19 mouse cellular contexts compared by ENCODE assay signal in the genomic region with DNA sequence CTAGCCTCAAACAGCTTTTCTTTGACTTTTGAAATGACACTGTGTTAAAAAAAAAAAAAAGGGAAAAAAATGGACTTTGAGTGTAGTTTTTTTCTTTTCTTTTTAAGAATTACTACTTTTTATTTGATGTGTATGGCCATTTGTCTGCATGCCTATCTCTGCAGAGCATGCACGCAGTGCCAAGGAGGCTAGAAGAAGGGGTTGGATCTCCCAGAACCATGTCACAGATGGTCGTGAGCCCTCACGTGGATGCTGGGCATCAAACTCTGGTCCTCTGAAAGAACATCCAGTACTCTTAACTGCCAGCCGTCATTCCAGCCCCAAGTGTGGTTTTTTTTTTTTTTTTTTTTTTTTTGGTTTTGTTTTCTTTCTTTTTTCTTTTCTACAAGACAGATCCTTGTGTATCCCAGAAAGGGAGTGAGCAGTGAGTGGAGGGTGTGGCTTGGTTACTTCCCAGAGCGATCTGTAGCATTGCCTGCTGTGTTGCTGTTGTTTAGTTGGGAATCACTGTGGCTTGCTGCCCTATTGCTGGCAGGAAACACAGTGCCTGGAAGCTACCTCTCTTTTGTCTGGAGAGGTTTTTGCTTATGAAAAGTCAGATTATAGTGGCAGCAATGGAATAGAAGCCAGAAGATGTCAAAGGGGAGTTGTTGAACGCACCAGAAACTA. TPM values are rescaled to one million over a fixed set of nuclear protein-coding genes. Genes with fewer than 3 reads are reported as not detected.
DNase-seq lines count a peak whose midpoint lies in the region; TF ChIP-seq lines count a peak whose summit lies in the region.
"Had no signal": no experiment of that assay in that cellular context is flagged by ENCODE, and none has a peak within 500 bp of the region (broad histone marks: within the 10 kb centered on the region; RNA-seq: fewer than 3 reads in every experiment).

No protein-coding gene starts in this region.

- H3K4me3 ChIP-seq in gastrocnemius, adult 2 months: no peak overlapping the region
- peak overlapping the region; percentile 62 for H3K4me3 ChIP-seq in E14TG2a.4 (replicated peaks; ENCODE audit: low read length)
- H3K4me3 ChIP-seq: embryonic facial prominence, embryonic 12.5 days; forebrain, embryonic 15.5 days; heart, embryonic 10.5 days; hindbrain, embryonic 12.5 days had no signal

- intact Hi-C loops in gastrocnemius, adult 2 months (cut with DNase I): no loop called here

- no peak overlapping the region for H3K27ac ChIP-seq in gastrocnemius, adult 2 months
- H3K27ac ChIP-seq: embryonic facial prominence, embryonic 12.5 days; forebrain, embryonic 15.5 days; heart, embryonic 10.5 days; hindbrain, embryonic 12.5 days had no signal

- no peaks in the 10 kb centered on the region for H3K27me3 ChIP-seq in E14TG2a.4 (ENCODE audit: insufficient read depth, low read length)
- H3K27me3 ChIP-seq: CH12.LX; forebrain, embryonic 15.5 days; hindbrain, embryonic 12.5 days; Patski had no signal

- H3K4me1 ChIP-seq in E14TG2a.4 (replicated peaks; ENCODE audit: low read depth, low read length): peaks cover 86% of the 10 kb centered on the region

- no peaks in the 10 kb centered on the region for H3K36me3 ChIP-seq in E14TG2a.4 (ENCODE audit: insufficient read depth, low read length)
- H3K36me3 ChIP-seq: embryonic facial prominence, embryonic 12.5 days; forebrain, embryonic 15.5 days; heart, embryonic 10.5 days; hindbrain, embryonic 12.5 days had no signal

- no peak for TF ChIP-seq CTCF in gastrocnemius, adult 2 months (IDR thresholded peaks at IDR 0.05)
- TF ChIP-seq CTCF in E14TG2a.4 (conservative IDR thresholded peaks at IDR 0.05; ENCODE audit: low read length): no peak

- DNase-seq in gastrocnemius, adult 2 months: peak; percentile 38
- DNase-seq in gastrocnemius, postnatal 10 days: no peak
- peak; percentile 91 for DNase-seq in ES-CJ7 (ENCODE audit: low read depth, low spot score)
- DNase-seq in skeletal muscle tissue, adult 2 months (ENCODE audit: low read depth, low spot score): peak; percentile 23
- DNase-seq in spleen, adult 12 weeks (ENCODE audit: low spot score): no peak
- DNase-seq: adrenal gland, postnatal 10 days; cerebellum, adult 18-20 months; cerebellum, postnatal 25 days; gastrocnemius, postnatal 25 days; heart, postnatal 10 days; heart, postnatal 4 days had no signal

- H3K9me3 ChIP-seq in E14TG2a.4 (ENCODE audit: low read length): no peaks in the 10 kb centered on the region
- H3K9me3 ChIP-seq: embryonic facial prominence, embryonic 12.5 days; forebrain, embryonic 15.5 days; heart, embryonic 10.5 days; hindbrain, embryonic 12.5 days had no signal

RNA-seq across cellular contexts. Expression of gene Gpr1, which starts 4.3 kb away (rescaled TPM):
- total RNA-seq in gastrocnemius, adult 2 months (2021): under 1 TPM; 0.56 to 0.64 TPM
- under 1 TPM; 0.29 to 0.59 TPM for total RNA-seq in gastrocnemius, postnatal 10 days (2021)
- total RNA-seq: CH12.LX; granulocyte monocyte progenitor cell, adult 5-6 weeks; heart, postnatal 4 days had no signal

RNA-seq across cellular contexts. Expression of gene Ndufs1, which starts 33.4 kb away (rescaled TPM):
- total RNA-seq in gastrocnemius, adult 2 months (2021): 100 to 1,000 TPM; 323 to 475 TPM
- total RNA-seq in gastrocnemius, postnatal 10 days (2021): 100 to 1,000 TPM; 280 to 329 TPM

RNA-seq across cellular contexts. Expression of gene Eef1b2, which starts 33.4 kb away (rescaled TPM):
- total RNA-seq in gastrocnemius, adult 2 months (2021): 100 to 1,000 TPM; 311 to 425 TPM
- total RNA-seq in gastrocnemius, postnatal 10 days (2021): 100 to 1,000 TPM; 594 to 615 TPM

Comparison
In these comparisons a context has a peak if more than half of its experiments do, and no peak if none do; other contexts are left out.
1. DNase-seq: peak in gastrocnemius, adult 2 months (single experiment), ES-CJ7 (single experiment) and skeletal muscle tissue, adult 2 months (single experiment); none in gastrocnemius, postnatal 10 days (single experiment) and spleen, adult 12 weeks (single experiment).